21 mouse cellular contexts compared by ENCODE assay signal in the genomic region with DNA sequence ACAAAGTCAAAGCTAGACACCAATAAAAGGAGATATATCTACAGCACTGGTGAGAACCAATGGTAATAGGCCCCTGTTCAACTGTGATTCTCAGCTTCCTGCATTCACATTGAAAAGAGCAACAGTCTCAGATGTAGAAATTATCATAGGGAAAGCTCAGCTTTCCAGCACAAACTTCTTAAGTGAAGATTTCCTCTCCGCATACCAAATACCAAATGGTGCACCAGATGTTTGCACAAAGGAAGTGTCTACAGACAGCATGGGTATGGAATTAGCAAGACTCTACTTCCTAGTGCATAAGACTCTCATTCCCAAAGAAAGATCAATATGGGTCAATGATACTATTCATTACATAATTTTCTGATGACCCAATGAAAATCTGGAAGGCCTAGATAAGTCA.
"Had no signal": no experiment of that assay in that cellular context is flagged by ENCODE, and none has a peak within 500 bp of the region (broad histone marks: within the 10 kb centered on the region; RNA-seq: fewer than 3 reads in every experiment).

No protein-coding gene starts in this region.

- H3K4me1 ChIP-seq: limb, embryonic 13.5 days; liver, embryonic 12.5 days; liver, embryonic 15.5 days; megakaryocyte, embryonic 14.5 days; midbrain, embryonic 10.5 days had no signal

- H3K4me2 ChIP-seq: limb, embryonic 13.5 days; liver, embryonic 12.5 days; liver, embryonic 15.5 days; lung, embryonic 15.5 days had no signal

- H3K27ac ChIP-seq: limb, embryonic 10.5 days; limb, embryonic 13.5 days; liver, embryonic 12.5 days; liver, embryonic 15.5 days; lung, embryonic 15.5 days; midbrain, embryonic 10.5 days had no signal

- H3K4me3 ChIP-seq: limb, embryonic 10.5 days; limb, embryonic 13.5 days; liver, embryonic 12.5 days; liver, embryonic 15.5 days; lung, embryonic 15.5 days; megakaryocyte, embryonic 14.5 days; midbrain, embryonic 10.5 days had no signal

- ATAC-seq: intestine, postnatal 0 days; liver, embryonic 12.5 days had no signal

- H3K9me3 ChIP-seq: limb, embryonic 10.5 days; limb, embryonic 13.5 days; liver, embryonic 12.5 days; liver, embryonic 15.5 days; lung, embryonic 15.5 days; megakaryocyte, embryonic 14.5 days; midbrain, embryonic 10.5 days had no signal

- H3K27me3 ChIP-seq: limb, embryonic 13.5 days; liver, embryonic 12.5 days; liver, embryonic 15.5 days; lung, embryonic 15.5 days; megakaryocyte, embryonic 14.5 days had no signal

- DNase-seq: kidney, adult 2 months; kidney, postnatal 10 days; kidney, postnatal 36 days; liver; lung, adult 18-20 months; lung, postnatal 10 days; lung, postnatal 36 days; midbrain, embryonic 14.5 days; right cerebral cortex, postnatal 14 days; spleen, adult 18-20 months; thymus, adult 2 months; thymus, postnatal 14 days; thymus, postnatal 4 days had no signal

- H3K9ac ChIP-seq: limb, embryonic 13.5 days; liver, embryonic 12.5 days; liver, embryonic 15.5 days; lung, embryonic 15.5 days had no signal

- H3K36me3 ChIP-seq: limb, embryonic 10.5 days; limb, embryonic 13.5 days; liver, embryonic 12.5 days; liver, embryonic 15.5 days; lung, embryonic 15.5 days; midbrain, embryonic 10.5 days had no signal
